Mouse (Mus musculus) embryonic facial prominence, embryonic 10.5 days (tissue): ENCODE measurements around the gene Igfals. TPM values are rescaled to one million over a fixed set of nuclear protein-coding genes. Genes with fewer than 3 reads are reported as not detected.
A peak's percentile ranks its signal among the peaks of the same experiment; 100 is the strongest.

Experiments used
- DNase-seq: peaks from one replicate; pipeline ENCODE4 v3.0.0-alpha.2; 2017; ENCODE audit warnings: low spot score
- H3K27ac ChIP-seq: fragments of 300-500 bp; sonication (generic); replicated peaks from 2 replicates; pipeline ENCODE4 v1.5.1; 2016; ENCODE audit warnings: mild to moderate bottlenecking
- H3K27me3 ChIP-seq: fragments of 300-500 bp; sonication (generic); replicated peaks from 2 replicates; pipeline ENCODE4 v1.6.1; 2016; ENCODE audit warnings: low read depth, mild to moderate bottlenecking; ENCODE audit not compliant: poor library complexity, severe bottlenecking
- H3K36me3 ChIP-seq: fragments of 300-500 bp; sonication (generic); replicated peaks from 2 replicates; pipeline ENCODE4 v1.6.1; 2016; ENCODE audit warnings: mild to moderate bottlenecking, moderate library complexity
- H3K4me1 ChIP-seq: fragments of 300-500 bp; sonication (generic); 2 replicates; pipeline ENCODE4 v1.6.1; 2016
- H3K4me3 ChIP-seq: fragments of 300-500 bp; sonication (generic); 2 replicates; pipeline ENCODE4 v1.5.1; 2016; ENCODE audit warnings: mild to moderate bottlenecking, moderate library complexity
- H3K9me3 ChIP-seq: fragments of 300-500 bp; sonication (generic); 2 replicates; pipeline ENCODE4 v1.6.1; 2016; ENCODE audit warnings: mild to moderate bottlenecking
- WGBS: fragments of 180-500 bp; shearing (Covaris S2); methylation state at CpG from one replicate; pipeline ENCODE4 v1.1.7; 2016; 5-methylcytosine and 5-hydroxymethylcytosine counted together
- polyA plus RNA-seq: library from polyadenylated mRNA; unstranded; fragments of >200 nt; fragmentation: Nextera tagmentation; extraction: Ambion mirVana; gene quantifications from 2 replicates; pipeline ENCODE4 v1.2.1, GENCODE M21; 2016

The Igfals gene
- polyA plus RNA-seq, 1 experiment from 2014 or later: 0.49 TPM

GRCm38 (mm10) chr17:24890151-24891092 lies 24.6 kb downstream of the Igfals start:
- Histone ChIP-seq H3K4me3 (peak overlapping the region; percentile 24), H3K36me3 (peaks cover 57% of the 10 kb centered on the region), H3K27ac (no peak overlapping the region), H3K4me1 (peaks cover 35% of the 10 kb centered on the region), H3K27me3 (no peaks in the 10 kb centered on the region), H3K9me3 (no peaks in the 10 kb centered on the region)
- DNase-seq: no peak
- WGBS: 90% methylated on average over 19 of the region's 19 CpGs

- 90% methylated on average over 13 of the region's 13 CpGs for WGBS
- peaks cover 40% of the 10 kb centered on the region for H3K4me1 ChIP-seq
- H3K9me3 ChIP-seq: no peaks in the 10 kb centered on the region
- H3K36me3 ChIP-seq: peaks cover 57% of the 10 kb centered on the region
- no peak for DNase-seq
- H3K4me3 ChIP-seq: no peak overlapping the region
- H3K27ac ChIP-seq: no peak overlapping the region
- H3K27me3 ChIP-seq: no peaks in the 10 kb centered on the region
Measured at GRCm38 (mm10) chr17:24891321-24891720, 25.5 kb downstream of the Igfals start.

GRCm38 (mm10) chr17:24892785-24893184 lies 27.0 kb downstream of the Igfals start:
- DNase-seq: no peak
- Histone ChIP-seq H3K9me3 (no peaks in the 10 kb centered on the region), H3K27me3 (no peaks in the 10 kb centered on the region), H3K27ac (no peak overlapping the region), H3K36me3 (peaks cover 68% of the 10 kb centered on the region), H3K4me1 (peaks cover 45% of the 10 kb centered on the region), H3K4me3 (peak overlapping the region; percentile 83; the same call in 1 of the 2 replicates)
- 92% methylated on average over 12 of the region's 12 CpGs for WGBS

DNA sequence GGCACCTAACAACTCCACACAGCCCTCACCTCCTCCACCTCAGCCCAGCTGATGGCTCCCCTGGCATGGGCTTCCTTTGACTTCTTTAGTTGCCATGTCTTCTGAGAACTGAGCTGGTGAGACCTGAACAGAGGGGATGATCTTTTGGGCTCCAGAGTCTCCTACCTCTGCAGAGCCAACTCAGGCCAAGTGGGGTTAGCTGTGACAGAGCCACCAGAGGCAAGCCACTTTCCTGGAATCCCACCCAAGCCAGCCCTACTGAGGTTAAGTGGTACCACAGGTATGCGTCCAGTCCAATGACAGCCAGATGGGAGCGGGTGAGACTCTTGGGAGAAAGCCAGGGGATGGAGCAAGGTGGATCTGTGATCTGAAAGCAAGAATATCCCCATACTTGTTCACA lies 27.5 kb downstream of the Igfals start:
- Histone ChIP-seq H3K36me3 (peaks cover 73% of the 10 kb centered on the region), H3K4me3 (peak overlapping the region; percentile 83; the same call in 1 of the 2 replicates), H3K27ac (no peak overlapping the region), H3K4me1 (peaks cover 46% of the 10 kb centered on the region), H3K9me3 (no peaks in the 10 kb centered on the region), H3K27me3 (no peaks in the 10 kb centered on the region)
- WGBS: 95% methylated on average over 2 of the region's 2 CpGs
- DNase-seq: no peak

DNA sequence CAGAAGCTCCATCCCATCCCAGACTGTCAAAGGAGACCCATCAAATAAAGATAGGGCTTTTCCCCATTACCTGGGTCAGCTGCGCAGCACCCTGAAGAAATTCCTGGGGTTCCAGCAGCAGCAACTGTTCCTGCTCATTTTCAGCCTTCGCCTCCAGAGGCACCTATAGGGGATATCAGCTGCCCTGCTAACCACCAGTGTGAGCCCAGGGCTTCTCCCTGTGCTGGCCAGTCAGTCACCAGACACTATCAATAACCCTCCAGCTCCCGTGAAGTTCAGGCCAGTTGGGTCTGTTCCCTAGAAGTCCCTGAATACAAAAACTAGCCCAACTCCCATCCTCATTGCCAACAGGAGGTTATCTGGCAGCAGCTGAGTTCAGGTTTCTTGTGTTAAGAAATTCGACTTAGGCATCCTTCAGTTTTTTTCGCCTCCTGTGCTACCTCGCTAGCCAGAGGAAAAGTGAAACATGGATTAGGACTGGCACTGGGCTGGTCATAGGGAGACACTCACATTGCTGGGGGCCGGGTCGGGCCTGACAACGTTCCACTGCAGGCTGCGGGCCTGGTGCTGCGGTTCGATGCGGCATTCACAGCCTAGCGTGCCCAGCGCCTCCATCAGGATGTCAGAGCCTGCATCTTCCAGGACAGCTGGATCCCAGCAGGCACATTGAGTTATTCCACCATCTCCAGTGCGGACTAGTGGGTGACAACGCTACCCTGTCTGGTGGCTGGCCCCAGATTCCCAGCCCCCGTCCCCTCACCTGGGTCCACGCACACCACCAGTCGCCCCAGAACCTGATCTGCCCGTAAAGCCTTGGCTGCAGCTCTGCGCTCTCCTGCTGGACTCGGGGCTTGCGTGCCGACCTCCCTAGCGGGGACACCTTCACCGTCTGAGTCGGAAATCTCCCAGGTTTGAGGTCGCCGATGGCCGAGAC lies 28.5 kb downstream of the Igfals start:
- Histone ChIP-seq H3K4me3 (peak overlapping the region; percentile 83), H3K36me3 (peaks cover 74% of the 10 kb centered on the region), H3K27me3 (no peaks in the 10 kb centered on the region), H3K9me3 (no peaks in the 10 kb centered on the region), H3K27ac (peak overlapping the region; percentile 90), H3K4me1 (peaks cover 46% of the 10 kb centered on the region)
- no peak for DNase-seq
- 10% methylated on average over 31 of the region's 31 CpGs for WGBS

DNA sequence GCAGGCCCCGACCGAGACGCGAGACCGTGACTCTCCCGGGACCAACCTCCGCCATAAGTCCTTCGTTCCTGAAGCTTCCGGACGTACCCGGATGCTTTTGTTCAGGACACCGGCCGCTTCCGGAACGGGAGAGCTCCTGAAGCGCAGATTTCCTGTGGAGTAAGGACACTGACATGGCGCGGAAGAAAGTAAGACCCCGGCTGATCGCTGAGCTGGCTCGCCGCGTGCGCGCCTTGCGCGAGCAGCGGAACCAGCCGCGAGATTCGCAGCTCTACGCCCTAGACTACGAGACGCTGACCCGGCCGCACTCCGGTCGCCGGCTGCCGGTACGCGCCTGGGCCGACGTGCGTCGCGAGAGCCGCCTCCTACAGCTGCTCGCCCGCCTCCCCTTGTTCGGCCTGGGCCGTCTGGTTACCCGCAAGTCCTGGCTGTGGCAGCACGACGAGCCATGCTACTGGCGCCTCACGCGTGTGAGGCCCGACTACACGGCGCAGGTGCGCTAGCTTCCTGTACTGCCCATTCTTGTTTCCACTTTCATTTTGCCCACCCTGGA lies 29.3 kb downstream of the Igfals start, which contains the start of the genes Eme2 and Mrps34:
Eme2 (minus strand) TSS at position 93 of the 553 bp plus-strand sequence.
Mrps34 (plus strand) TSS at position 122 of the 553 bp plus-strand sequence.
- Histone ChIP-seq H3K36me3 (peaks cover 74% of the 10 kb centered on the region), H3K4me3 (peak within 1 kb of the TSS; percentile 83), H3K4me1 (peaks cover 46% of the 10 kb centered on the region), H3K27ac (peak within 1 kb of the TSS; percentile 90), H3K9me3 (no peaks in the 10 kb centered on the region), H3K27me3 (no peaks in the 10 kb centered on the region)
- under 1% methylated on average over 62 of the region's 62 CpGs for WGBS
- DNase-seq: peak; percentile 91

- Histone ChIP-seq H3K27me3 (no peaks in the 10 kb centered on the region), H3K36me3 (peaks cover 74% of the 10 kb centered on the region), H3K27ac (peak overlapping the region; percentile 90), H3K4me3 (peak overlapping the region; percentile 83), H3K4me1 (peaks cover 46% of the 10 kb centered on the region), H3K9me3 (no peaks in the 10 kb centered on the region)
- no peak for DNase-seq
- WGBS: 13% methylated on average over 23 of the region's 23 CpGs
Measured at GRCm38 (mm10) chr17:24895571-24896240, 29.9 kb downstream of the Igfals start.

GRCm38 (mm10) chr17:24896241-24896992 lies 30.6 kb downstream of the Igfals start, which contains the start of gene Nme3:
TSS of gene Nme3 (plus strand) at chr17:24896500.
- Histone ChIP-seq H3K9me3 (no peaks in the 10 kb centered on the region), H3K27ac (peak within 1 kb of the TSS; percentile 90), H3K4me1 (peaks cover 46% of the 10 kb centered on the region), H3K36me3 (peaks cover 74% of the 10 kb centered on the region), H3K27me3 (no peaks in the 10 kb centered on the region), H3K4me3 (peak within 1 kb of the TSS; percentile 83)
- WGBS: 2% methylated on average over 50 of the region's 50 CpGs
- peak; percentile 86 for DNase-seq

DNA sequence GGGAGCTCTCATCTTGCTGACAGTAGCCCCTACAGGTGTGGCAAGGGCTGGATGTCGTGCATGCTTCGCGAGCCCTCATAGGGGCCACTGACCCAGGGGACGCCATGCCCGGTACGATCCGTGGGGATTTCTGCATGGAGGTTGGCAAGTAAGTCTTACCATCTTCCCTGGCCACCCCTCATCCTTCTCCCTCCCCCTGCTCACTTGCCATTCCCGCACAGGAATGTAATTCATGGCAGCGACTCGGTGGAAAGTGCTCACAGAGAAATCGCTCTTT lies 31.1 kb downstream of the Igfals start:
- peaks cover 46% of the 10 kb centered on the region for H3K4me1 ChIP-seq
- H3K27ac ChIP-seq: peak overlapping the region; percentile 90
- H3K27me3 ChIP-seq: no peaks in the 10 kb centered on the region
- WGBS: 41% methylated on average over 11 of the region's 11 CpGs
- H3K36me3 ChIP-seq: peaks cover 74% of the 10 kb centered on the region
- peak overlapping the region; percentile 83 for H3K4me3 ChIP-seq
- no peak for DNase-seq
- no peaks in the 10 kb centered on the region for H3K9me3 ChIP-seq

- no peak overlapping the region for H3K27ac ChIP-seq
- DNase-seq: no peak
- 81% methylated on average over 4 of the region's 4 CpGs for WGBS
- peak overlapping the region; percentile 83 for H3K4me3 ChIP-seq
- H3K27me3 ChIP-seq: no peaks in the 10 kb centered on the region
- no peaks in the 10 kb centered on the region for H3K9me3 ChIP-seq
- H3K36me3 ChIP-seq: peaks cover 74% of the 10 kb centered on the region
- peaks cover 46% of the 10 kb centered on the region for H3K4me1 ChIP-seq
Measured at GRCm38 (mm10) chr17:24897600-24897999, 31.8 kb downstream of the Igfals start.
